In the genomic region with DNA sequence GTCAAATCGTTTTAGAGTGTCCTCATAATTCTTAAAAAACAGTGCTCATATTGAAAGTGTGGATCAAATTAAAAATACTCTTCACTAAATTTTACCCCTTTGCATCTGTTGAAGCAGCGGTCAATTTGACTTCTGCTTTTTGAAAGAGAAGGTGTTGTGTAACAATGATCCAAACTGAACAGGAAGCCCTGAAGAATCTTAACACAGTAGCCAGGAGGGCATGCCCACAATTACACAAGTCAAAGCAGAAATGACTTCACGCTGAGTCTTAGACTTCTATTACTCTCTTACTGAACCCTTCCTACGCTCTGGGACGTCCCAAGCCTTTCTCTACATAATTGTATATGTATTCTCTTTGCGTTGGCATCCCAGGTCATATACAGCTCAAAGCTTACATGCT, we compare ENCODE assay signal across 24 mouse cellular contexts.
DNase-seq lines count a peak whose midpoint lies in the region; ATAC-seq and TF ChIP-seq lines count a peak whose summit lies in the region.
"Had no signal": no experiment of that assay in that cellular context is flagged by ENCODE, and none has a peak within 500 bp of the region (broad histone marks: within the 10 kb centered on the region; RNA-seq: fewer than 3 reads in every experiment).

No protein-coding gene starts in this region.

- TF ChIP-seq CTCF in bone marrow, adult 2 months (IDR thresholded peaks at IDR 0.05; ENCODE audit: control insufficient read depth, insufficient read depth, low read length) = no peak

- H3K9me3 ChIP-seq in liver, embryonic 15.5 days (replicated peaks) = no peaks in the 10 kb centered on the region
- H3K9me3 ChIP-seq in liver, embryonic 12.5 days (replicated peaks) = no peaks in the 10 kb centered on the region
- no peaks in the 10 kb centered on the region for H3K9me3 ChIP-seq in liver, embryonic 16.5 days (replicated peaks; ENCODE audit: control insufficient read depth, low read length)
- H3K9me3 ChIP-seq in hindbrain, embryonic 10.5 days = no peaks in the 10 kb centered on the region
- H3K9me3 ChIP-seq: forebrain, embryonic 13.5 days; G1E; heart, embryonic 10.5 days; kidney, embryonic 15.5 days had no signal

- 30% methylated on average over 6 of the region's 6 CpGs for WGBS in liver, embryonic 15.5 days (ENCODE audit: insufficient replicate concordance)
- WGBS in liver, embryonic 12.5 days (ENCODE audit: insufficient replicate concordance) = 41% methylated on average over 6 of the region's 6 CpGs
- WGBS in bone marrow, adult 2 months = 7% methylated on average over 6 of the region's 6 CpGs
- WGBS in liver, embryonic 16.5 days (ENCODE audit: insufficient replicate concordance) = 26% methylated on average over 6 of the region's 6 CpGs
- WGBS in hindbrain, embryonic 10.5 days = 89% methylated on average over 6 of the region's 6 CpGs

- no peaks in the 10 kb centered on the region for H3K4me1 ChIP-seq in liver, embryonic 15.5 days (replicated peaks)
- no peaks in the 10 kb centered on the region for H3K4me1 ChIP-seq in liver, embryonic 12.5 days
- H3K4me1 ChIP-seq in bone marrow, adult 2 months (ENCODE audit: control insufficient read depth, insufficient read depth, low read length) = no peaks in the 10 kb centered on the region
- H3K4me1 ChIP-seq in liver, embryonic 16.5 days (ENCODE audit: control insufficient read depth, low read depth, low read length) = no peaks in the 10 kb centered on the region
- H3K4me1 ChIP-seq in hindbrain, embryonic 10.5 days (replicated peaks) = no peaks in the 10 kb centered on the region
- H3K4me1 ChIP-seq: forebrain, embryonic 13.5 days; heart, embryonic 10.5 days; kidney, embryonic 15.5 days had no signal

- no peak overlapping the region for H3K27ac ChIP-seq in liver, embryonic 15.5 days (replicated peaks)
- no peak overlapping the region for H3K27ac ChIP-seq in liver, embryonic 12.5 days
- peak overlapping the region; percentile 48; the same call in 1 of the 2 replicates for H3K27ac ChIP-seq in bone marrow, adult 2 months (ENCODE audit: control insufficient read depth, insufficient read depth, low read depth, low read length, poor library complexity)
- no peak overlapping the region for H3K27ac ChIP-seq in liver, embryonic 16.5 days (ENCODE audit: low read length)
- H3K27ac ChIP-seq in hindbrain, embryonic 10.5 days = no peak overlapping the region
- H3K27ac ChIP-seq: forebrain, embryonic 13.5 days; heart, embryonic 10.5 days; hindbrain, postnatal 0 days; kidney, embryonic 15.5 days; stomach, postnatal 0 days had no signal

- H3K27me3 ChIP-seq in liver, embryonic 15.5 days = no peaks in the 10 kb centered on the region
- no peaks in the 10 kb centered on the region for H3K27me3 ChIP-seq in liver, embryonic 12.5 days (replicated peaks)
- H3K27me3 ChIP-seq in liver, embryonic 16.5 days (ENCODE audit: control insufficient read depth, insufficient read depth, low read depth, low read length) = no peaks in the 10 kb centered on the region
- no peaks in the 10 kb centered on the region for H3K27me3 ChIP-seq in hindbrain, embryonic 10.5 days (ENCODE audit: insufficient read depth, poor library complexity, severe bottlenecking)
- H3K27me3 ChIP-seq: CH12.LX; forebrain, embryonic 13.5 days; kidney, embryonic 15.5 days; Patski had no signal

- H3K4me3 ChIP-seq in liver, embryonic 15.5 days (replicated peaks) = no peak overlapping the region
- no peak overlapping the region for H3K4me3 ChIP-seq in liver, embryonic 12.5 days
- H3K4me3 ChIP-seq in bone marrow, adult 2 months (replicated peaks; ENCODE audit: control insufficient read depth, low read depth, low read length) = peak overlapping the region; percentile 28
- H3K4me3 ChIP-seq in liver, embryonic 16.5 days (ENCODE audit: low read depth, low read length) = no peak overlapping the region
- no peak overlapping the region for H3K4me3 ChIP-seq in hindbrain, embryonic 10.5 days
- H3K4me3 ChIP-seq: forebrain, embryonic 13.5 days; heart, embryonic 10.5 days; kidney, embryonic 15.5 days had no signal

- no peak overlapping the region for H3K4me2 ChIP-seq in liver, embryonic 15.5 days
- H3K4me2 ChIP-seq in liver, embryonic 12.5 days = no peak overlapping the region
- H3K4me2 ChIP-seq in liver, embryonic 16.5 days (ENCODE audit: low read depth, low read length) = no peak overlapping the region
- H3K4me2 ChIP-seq: forebrain, embryonic 13.5 days; kidney, embryonic 15.5 days had no signal

- peak; percentile 37; the same call in 1 of the 2 replicates for ATAC-seq in liver, embryonic 15.5 days (ENCODE audit: insufficient read depth)
- no peak for ATAC-seq in liver, embryonic 12.5 days
- ATAC-seq in liver, embryonic 16.5 days (ENCODE audit: low read depth) = peak; percentile 60; the same call in 1 of the 2 replicates
- ATAC-seq in neutrophil, adult 5-6 weeks (ENCODE audit: extremely low read depth, insufficient number of reproducible peaks, low FRiP score, poor library complexity, severe bottlenecking) = peak; percentile 100
- ATAC-seq: forebrain, embryonic 13.5 days; hindbrain, postnatal 0 days; intestine, embryonic 16.5 days; Patski had no signal

- H3K9ac ChIP-seq in liver, embryonic 15.5 days = no peak overlapping the region
- no peak overlapping the region for H3K9ac ChIP-seq in liver, embryonic 12.5 days
- no peak overlapping the region for H3K9ac ChIP-seq in liver, embryonic 16.5 days (ENCODE audit: low read depth, low read length)
- H3K9ac ChIP-seq: forebrain, embryonic 13.5 days; kidney, embryonic 15.5 days had no signal

- no peak for DNase-seq in hindbrain, embryonic 10.5 days (ENCODE audit: low spot score)
- DNase-seq in cerebellum, postnatal 4 days (ENCODE audit: low spot score in 2 of 2) = no peak
- DNase-seq: B cell, adult 2 months; cerebellum, adult 2 months; cerebellum, postnatal 25 days; gastrocnemius, postnatal 36 days; kidney, postnatal 4 days; lung, postnatal 10 days; thymus, adult 2 months; thymus, postnatal 4 days had no signal

- no peaks in the 10 kb centered on the region for H3K36me3 ChIP-seq in liver, embryonic 15.5 days (replicated peaks)
- no peaks in the 10 kb centered on the region for H3K36me3 ChIP-seq in liver, embryonic 12.5 days
- no peaks in the 10 kb centered on the region for H3K36me3 ChIP-seq in liver, embryonic 16.5 days (ENCODE audit: control insufficient read depth, insufficient read depth)
- H3K36me3 ChIP-seq in hindbrain, embryonic 10.5 days = 0 out of 2 replicates have a peak, but pooled peaks cover 10% of the 10 kb centered on the region
- H3K36me3 ChIP-seq: G1E; kidney, embryonic 15.5 days had no signal

- TF ChIP-seq POLR2A in bone marrow, adult 2 months (IDR thresholded peaks at IDR 0.05; ENCODE audit: borderline replicate concordance, control insufficient read depth, low read depth, low read length) = no peak
